Mouse (Mus musculus): ENCODE results near the gene Hoxb3. TPM values are rescaled to one million over a fixed set of nuclear protein-coding genes. Genes with fewer than 3 reads are reported as not detected.

The Hoxb3 gene
- polyA plus RNA-seq, 1 experiment from 2014 or later: 3.6 TPM

DNA sequence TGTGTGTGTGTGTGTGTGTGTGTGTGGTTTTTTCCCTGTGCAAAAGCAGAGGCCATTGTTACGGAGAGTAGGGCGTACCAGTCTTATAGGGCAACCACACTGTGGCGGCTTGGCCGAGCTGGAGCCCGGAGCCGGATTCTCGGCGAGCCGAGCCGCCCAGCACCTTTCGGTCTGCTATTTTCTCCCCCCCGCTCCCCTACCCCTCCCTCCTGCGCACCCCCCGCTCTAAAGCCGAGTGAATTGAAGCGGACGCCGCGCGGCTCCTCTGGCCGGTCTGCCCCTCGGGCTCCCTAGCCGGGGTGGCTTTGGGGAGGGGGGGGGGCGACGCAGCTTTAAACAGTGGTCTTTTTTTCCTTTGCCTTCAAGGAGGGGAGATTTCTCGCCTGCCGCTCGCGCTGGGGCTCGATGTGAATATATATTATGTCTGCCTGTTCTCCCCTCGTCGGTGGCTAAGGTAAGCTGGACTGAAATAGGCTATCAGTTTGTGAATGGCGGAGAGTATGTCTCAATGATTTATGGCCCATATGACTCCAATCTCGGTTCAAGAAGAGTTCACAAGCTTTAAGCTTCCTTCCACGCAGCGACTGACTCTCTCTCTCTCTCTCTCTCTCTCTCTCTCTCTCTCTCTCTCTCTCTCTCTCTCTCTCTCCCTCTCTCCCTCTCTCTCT is 17.7 kb downstream of the Hoxb3 start:
- Histone ChIP-seq H3K9me3 (ENCODE audit: control insufficient read depth, low read depth, low read length) (no peaks in the 10 kb centered on the region), H3K27me3 (ENCODE audit: control insufficient read depth, insufficient read depth, low read length) (0 out of 2 replicates have a peak, but pooled peaks cover 3% of the 10 kb centered on the region), H3K4me2 (replicated peaks; ENCODE audit: low read depth, low read length) (peak overlapping the region; percentile 78), H3K4me1 (ENCODE audit: control insufficient read depth, insufficient read depth, low read length) (peaks cover 54% of the 10 kb centered on the region), H3K4me3 (ENCODE audit: low read depth, low read length) (peak overlapping the region; percentile 35), H3K9ac (replicated peaks; ENCODE audit: low read depth, low read length) (peak overlapping the region; percentile 51), H3K27ac (ENCODE audit: low read length) (peak overlapping the region; percentile 100), H3K36me3 (ENCODE audit: control insufficient read depth, insufficient read depth, low read length) (peaks cover 3% of the 10 kb centered on the region)
- ATAC-seq (ENCODE audit: insufficient number of reproducible peaks, insufficient read depth, low FRiP score, low read depth): peak; percentile 71
- WGBS: 2% methylated on average over 36 of the region's 36 CpGs

DNA sequence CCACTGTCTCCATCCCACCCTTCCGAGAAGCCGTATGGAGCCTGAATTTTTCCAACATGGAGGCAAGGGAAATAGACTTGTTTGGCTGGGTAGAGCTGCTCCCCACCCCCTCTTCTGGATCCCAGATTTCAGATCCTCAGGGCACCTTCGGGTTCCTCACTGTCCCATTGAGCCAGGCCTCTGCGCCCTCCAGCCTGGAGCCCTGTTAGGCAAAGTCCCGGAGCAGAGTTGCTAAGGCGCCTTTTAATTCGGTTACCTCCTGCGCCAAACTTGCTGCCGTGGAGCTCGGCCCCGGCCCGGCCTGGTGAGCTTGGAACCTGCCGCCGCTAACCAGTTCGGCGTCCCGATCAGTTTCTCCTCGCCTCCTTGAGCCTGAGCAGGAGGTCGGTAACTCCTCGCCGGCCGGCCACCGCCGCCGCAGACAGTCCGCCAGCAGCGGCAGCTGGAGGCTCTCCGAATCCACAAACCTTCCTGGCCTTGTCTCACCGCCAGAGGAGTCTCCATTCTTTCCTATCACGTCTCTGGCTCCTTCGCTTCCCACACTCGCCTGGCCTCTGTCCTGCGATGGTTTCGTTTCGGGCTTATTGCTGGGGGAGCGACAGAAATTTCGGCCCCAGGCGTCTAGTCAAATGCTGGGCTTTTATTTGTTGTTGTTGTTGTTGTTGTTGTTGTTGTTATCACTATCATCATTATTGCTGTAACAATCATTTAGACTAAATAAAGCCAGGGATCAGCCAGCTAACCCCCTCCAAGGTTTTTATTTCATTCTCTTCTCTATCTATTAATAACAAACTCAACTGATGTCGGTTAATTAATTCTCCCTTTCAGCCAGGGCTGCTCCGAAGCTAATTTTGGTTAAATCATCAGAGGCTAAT is 18.8 kb downstream of the Hoxb3 start:
- Histone ChIP-seq H3K9ac (replicated peaks; ENCODE audit: low read depth, low read length) (peak overlapping the region; percentile 51), H3K27ac (ENCODE audit: low read length) (peak overlapping the region; percentile 100), H3K4me2 (replicated peaks; ENCODE audit: low read depth, low read length) (peak overlapping the region; percentile 78), H3K9me3 (ENCODE audit: control insufficient read depth, low read depth, low read length) (no peaks in the 10 kb centered on the region), H3K27me3 (ENCODE audit: control insufficient read depth, insufficient read depth, low read length) (0 out of 2 replicates have a peak, but pooled peaks cover 3% of the 10 kb centered on the region), H3K4me1 (ENCODE audit: control insufficient read depth, insufficient read depth, low read length) (peaks cover 53% of the 10 kb centered on the region), H3K36me3 (ENCODE audit: control insufficient read depth, insufficient read depth, low read length) (peaks cover 8% of the 10 kb centered on the region), H3K4me3 (ENCODE audit: low read depth, low read length) (peak overlapping the region; percentile 35)
- ATAC-seq (ENCODE audit: insufficient number of reproducible peaks, insufficient read depth, low FRiP score, low read depth): no peak
- WGBS: 2% methylated on average over 40 of the region's 40 CpGs

DNA sequence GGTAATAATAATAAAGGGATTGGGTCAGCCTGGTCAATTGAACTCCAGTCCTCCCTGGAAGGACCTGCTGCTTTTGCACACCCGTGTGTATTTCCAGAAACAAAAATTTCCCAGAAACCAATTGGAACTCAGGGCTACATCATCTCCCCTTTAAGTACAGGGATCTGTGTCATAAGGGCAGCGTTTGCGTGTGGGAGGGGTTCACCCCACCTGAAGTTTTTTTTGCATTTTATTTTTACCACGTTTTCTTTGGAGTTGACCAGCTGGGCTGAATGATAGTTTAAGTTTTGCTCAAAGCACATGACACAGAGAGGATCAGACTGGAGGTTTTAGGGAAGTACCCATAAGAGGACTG is 19.4 kb downstream of the Hoxb3 start:
- ATAC-seq (ENCODE audit: insufficient number of reproducible peaks, insufficient read depth, low FRiP score, low read depth): no peak
- Histone ChIP-seq H3K9ac (replicated peaks; ENCODE audit: low read depth, low read length) (peak overlapping the region; percentile 51), H3K27ac (ENCODE audit: low read length) (peak overlapping the region; percentile 100), H3K9me3 (ENCODE audit: control insufficient read depth, low read depth, low read length) (no peaks in the 10 kb centered on the region), H3K4me1 (ENCODE audit: control insufficient read depth, insufficient read depth, low read length) (peaks cover 46% of the 10 kb centered on the region), H3K36me3 (ENCODE audit: control insufficient read depth, insufficient read depth, low read length) (peaks cover 8% of the 10 kb centered on the region), H3K27me3 (ENCODE audit: control insufficient read depth, insufficient read depth, low read length) (0 out of 2 replicates have a peak, but pooled peaks cover 3% of the 10 kb centered on the region), H3K4me2 (replicated peaks; ENCODE audit: low read depth, low read length) (peak overlapping the region; percentile 78), H3K4me3 (ENCODE audit: low read depth, low read length) (peak overlapping the region; percentile 35)
- WGBS: 11% methylated on average over 4 of the region's 4 CpGs

DNA sequence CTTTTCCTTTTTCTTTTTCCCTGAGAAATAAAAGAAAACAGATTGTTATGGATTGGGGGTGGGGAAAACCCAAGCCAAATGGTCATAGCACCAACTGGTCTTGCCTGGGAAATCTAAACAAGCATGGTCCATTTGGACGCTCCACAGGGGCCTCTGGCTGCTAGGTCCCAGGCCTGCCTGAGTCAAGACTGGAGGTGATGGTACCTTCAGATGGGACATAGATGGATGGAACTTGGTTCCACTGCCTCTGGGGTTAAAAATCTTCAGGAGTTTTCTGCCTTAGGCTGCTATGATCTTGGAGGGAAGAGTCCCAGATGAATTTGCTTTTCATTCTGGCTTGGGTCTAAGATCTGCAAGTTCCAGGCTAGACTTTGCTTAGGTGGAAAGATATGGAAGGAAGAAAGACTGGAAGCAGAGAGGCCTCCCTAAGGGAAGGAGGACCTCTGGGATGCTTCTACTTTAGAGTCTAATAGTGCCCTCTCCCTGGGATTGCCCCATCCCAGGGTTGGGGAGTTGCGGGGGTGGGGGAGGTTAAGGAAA is 20.1 kb downstream of the Hoxb3 start:
- H3K4me3 ChIP-seq (ENCODE audit: low read depth, low read length): peak overlapping the region; percentile 35; the same call in 1 of the 2 replicates
- peaks cover 45% of the 10 kb centered on the region for H3K4me1 ChIP-seq (ENCODE audit: control insufficient read depth, insufficient read depth, low read length)
- 30% methylated on average over 2 of the region's 2 CpGs for WGBS
- 0 out of 2 replicates have a peak, but pooled peaks cover 3% of the 10 kb centered on the region for H3K27me3 ChIP-seq (ENCODE audit: control insufficient read depth, insufficient read depth, low read length)
- no peak for ATAC-seq (ENCODE audit: insufficient number of reproducible peaks, insufficient read depth, low FRiP score, low read depth)
- no peaks in the 10 kb centered on the region for H3K9me3 ChIP-seq (ENCODE audit: control insufficient read depth, low read depth, low read length)
- peak overlapping the region; percentile 100 for H3K27ac ChIP-seq (ENCODE audit: low read length)
- peak overlapping the region; percentile 78 for H3K4me2 ChIP-seq (replicated peaks; ENCODE audit: low read depth, low read length)
- H3K9ac ChIP-seq (replicated peaks; ENCODE audit: low read depth, low read length): peak overlapping the region; percentile 51
- H3K36me3 ChIP-seq (ENCODE audit: control insufficient read depth, insufficient read depth, low read length): peaks cover 8% of the 10 kb centered on the region; the same call in 1 of the 2 replicates

DNA sequence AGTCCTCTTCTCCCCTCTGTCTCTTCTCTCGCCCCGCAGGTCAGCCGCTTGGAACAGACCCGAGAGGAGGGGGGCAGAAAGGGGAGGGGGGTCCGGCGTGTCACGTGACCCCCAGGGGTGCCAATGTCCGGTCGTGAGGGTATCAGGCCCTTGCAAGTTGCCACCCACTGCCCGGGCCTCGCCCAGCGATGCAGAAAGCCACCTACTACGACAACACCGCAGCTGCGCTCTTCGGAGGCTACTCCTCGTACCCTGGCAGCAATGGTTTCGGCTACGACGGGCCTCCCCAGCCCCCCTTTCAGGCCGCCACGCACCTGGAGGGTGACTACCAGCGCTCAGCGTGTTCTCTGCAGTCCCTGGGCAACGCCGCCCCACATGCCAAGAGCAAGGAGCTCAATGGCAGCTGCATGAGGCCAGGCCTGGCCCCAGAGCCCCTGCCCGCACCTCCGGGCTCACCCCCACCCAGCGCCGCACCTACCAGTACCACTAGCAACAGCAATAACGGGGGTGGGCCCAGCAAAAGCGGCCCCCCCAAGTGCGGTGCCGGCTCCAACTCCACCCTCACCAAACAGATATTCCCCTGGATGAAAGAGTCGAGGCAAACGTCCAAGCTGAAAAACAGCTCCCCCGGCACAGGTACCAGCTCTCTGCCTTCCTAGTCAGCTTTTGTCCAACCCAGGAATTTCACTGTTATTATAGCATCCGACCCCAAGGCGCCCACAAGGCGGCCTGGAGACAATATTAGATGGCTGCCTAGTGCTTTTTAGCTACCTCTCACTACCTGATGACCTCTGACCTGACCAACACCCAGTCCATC is 21.1 kb downstream of the Hoxb3 start:
- Histone ChIP-seq H3K4me2 (replicated peaks; ENCODE audit: low read depth, low read length) (peak overlapping the region; percentile 78), H3K27me3 (ENCODE audit: control insufficient read depth, insufficient read depth, low read length) (0 out of 2 replicates have a peak, but pooled peaks cover 3% of the 10 kb centered on the region), H3K27ac (ENCODE audit: low read length) (peak overlapping the region; percentile 100), H3K36me3 (ENCODE audit: control insufficient read depth, insufficient read depth, low read length) (peaks cover 8% of the 10 kb centered on the region; the same call in 1 of the 2 replicates), H3K9ac (replicated peaks; ENCODE audit: low read depth, low read length) (peak overlapping the region; percentile 51), H3K4me1 (ENCODE audit: control insufficient read depth, insufficient read depth, low read length) (peaks cover 46% of the 10 kb centered on the region), H3K9me3 (ENCODE audit: control insufficient read depth, low read depth, low read length) (no peaks in the 10 kb centered on the region), H3K4me3 (ENCODE audit: low read depth, low read length) (peak overlapping the region; percentile 20; the same call in 1 of the 2 replicates)
- 16% methylated on average over 40 of the region's 40 CpGs for WGBS
- no peak for ATAC-seq (ENCODE audit: insufficient number of reproducible peaks, insufficient read depth, low FRiP score, low read depth)

DNA sequence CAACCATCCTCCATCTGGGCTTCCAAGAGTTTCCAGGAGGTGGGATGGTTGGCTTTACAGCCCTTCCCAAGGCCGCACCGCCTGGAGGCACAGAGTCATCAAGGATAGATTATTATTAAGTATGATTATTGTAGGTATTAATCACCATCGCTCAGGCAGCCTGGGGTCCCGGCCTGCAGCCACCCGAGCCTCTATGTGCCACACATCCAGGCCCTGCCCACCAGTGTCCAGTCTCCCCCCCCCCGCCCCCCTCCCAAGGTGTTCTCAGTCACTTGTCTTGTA is 21.7 kb downstream of the Hoxb3 start:
- Histone ChIP-seq H3K27me3 (ENCODE audit: control insufficient read depth, insufficient read depth, low read length) (0 out of 2 replicates have a peak, but pooled peaks cover 3% of the 10 kb centered on the region), H3K36me3 (ENCODE audit: control insufficient read depth, insufficient read depth, low read length) (peaks cover 8% of the 10 kb centered on the region; the same call in 1 of the 2 replicates), H3K4me3 (ENCODE audit: low read depth, low read length) (peak overlapping the region; percentile 20), H3K27ac (ENCODE audit: low read length) (peak overlapping the region; percentile 100), H3K4me2 (replicated peaks; ENCODE audit: low read depth, low read length) (peak overlapping the region; percentile 78), H3K4me1 (ENCODE audit: control insufficient read depth, insufficient read depth, low read length) (peaks cover 48% of the 10 kb centered on the region), H3K9me3 (ENCODE audit: control insufficient read depth, low read depth, low read length) (no peaks in the 10 kb centered on the region), H3K9ac (replicated peaks; ENCODE audit: low read depth, low read length) (peak overlapping the region; percentile 31; the same call in 1 of the 2 replicates)
- no peak for ATAC-seq (ENCODE audit: insufficient number of reproducible peaks, insufficient read depth, low FRiP score, low read depth)
- WGBS: 17% methylated on average over 6 of the region's 6 CpGs

DNA sequence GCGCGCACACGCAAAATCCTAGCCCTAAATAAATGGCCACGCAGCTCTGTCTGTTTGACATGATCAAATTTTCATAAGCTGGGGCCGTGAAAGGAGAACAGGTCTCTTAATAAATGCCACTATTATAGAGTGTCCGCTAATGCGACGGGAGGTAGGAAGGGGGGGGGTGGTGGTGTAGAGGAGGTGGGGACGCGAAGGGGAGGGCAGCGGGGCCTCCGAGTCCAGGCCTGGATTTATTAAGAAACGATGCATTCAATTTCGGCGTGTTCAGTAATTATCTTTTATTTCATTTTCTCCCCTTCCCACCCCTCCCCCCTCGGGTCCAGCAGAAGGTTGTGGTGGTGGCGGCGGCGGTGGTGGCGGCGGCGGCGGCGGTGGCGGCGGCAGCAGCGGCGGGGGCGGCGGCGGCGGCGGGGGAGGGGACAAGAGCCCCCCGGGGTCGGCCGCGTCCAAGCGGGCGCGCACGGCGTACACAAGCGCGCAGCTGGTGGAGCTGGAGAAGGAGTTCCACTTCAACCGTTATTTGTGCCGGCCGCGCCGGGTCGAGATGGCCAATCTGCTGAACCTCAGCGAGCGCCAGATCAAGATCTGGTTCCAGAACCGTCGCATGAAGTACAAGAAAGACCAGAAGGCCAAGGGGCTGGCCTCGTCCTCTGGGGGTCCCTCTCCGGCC is 22.2 kb downstream of the Hoxb3 start:
- Histone ChIP-seq H3K9ac (replicated peaks; ENCODE audit: low read depth, low read length) (peak overlapping the region; percentile 31), H3K4me2 (replicated peaks; ENCODE audit: low read depth, low read length) (peak overlapping the region; percentile 78), H3K27ac (ENCODE audit: low read length) (peak overlapping the region; percentile 100), H3K36me3 (ENCODE audit: control insufficient read depth, insufficient read depth, low read length) (peaks cover 8% of the 10 kb centered on the region; the same call in 1 of the 2 replicates), H3K27me3 (ENCODE audit: control insufficient read depth, insufficient read depth, low read length) (0 out of 2 replicates have a peak, but pooled peaks cover 3% of the 10 kb centered on the region), H3K4me3 (ENCODE audit: low read depth, low read length) (peak overlapping the region; percentile 20), H3K9me3 (ENCODE audit: control insufficient read depth, low read depth, low read length) (no peaks in the 10 kb centered on the region), H3K4me1 (ENCODE audit: control insufficient read depth, insufficient read depth, low read length) (peaks cover 46% of the 10 kb centered on the region)
- ATAC-seq (ENCODE audit: insufficient number of reproducible peaks, insufficient read depth, low FRiP score, low read depth): no peak
- 3% methylated on average over 43 of the region's 56 CpGs for WGBS

Data from stomach, embryonic 14.5 days (tissue).